Mouse (Mus musculus): ENCODE results near the gene Ipo9. TPM values are rescaled to one million over a fixed set of nuclear protein-coding genes. Genes with fewer than 3 reads are reported as not detected.

The Ipo9 gene
- total RNA-seq (2014; rRNA removed) (85.2 and 95.0 TPM in 2 replicates), polyA plus RNA-seq (2015; fragmentation: Nextera tagmentation; extraction: Ambion mirVana) (53.1 and 76.6 TPM in 2 replicates)

- DNase-seq (peak; percentile 98), ATAC-seq (peak; percentile 98)
- peaks cover 5% of the 10 kb centered on the region; the same call in 1 of the 2 replicates for H3K36me3 ChIP-seq (ENCODE audit: insufficient read depth)
- TF ChIP-seq CTCF (IDR thresholded peaks at IDR 0.05; ENCODE audit: low read depth), result peak; percentile 85
- WGBS, result 1% methylated on average over 65 of the region's 65 CpGs
- peak within 1 kb of the TSS; percentile 95 for H3K4me3 ChIP-seq (ENCODE audit: low read depth, low read length)
- no peaks in the 10 kb centered on the region for H3K9me3 ChIP-seq (ENCODE audit: low read length)
- peaks cover 13% of the 10 kb centered on the region for H3K4me1 ChIP-seq (ENCODE audit: insufficient read depth)
- peak within 1 kb of the TSS; percentile 93 for H3K27ac ChIP-seq (ENCODE audit: low read depth, low read length)
- H3K4me2 ChIP-seq (ENCODE audit: low read depth), result peak within 1 kb of the TSS; percentile 68
- no peaks in the 10 kb centered on the region for H3K27me3 ChIP-seq (ENCODE audit: insufficient read depth, low read length)
- peak within 1 kb of the TSS; percentile 85 for H3K9ac ChIP-seq
Measured at GRCm38 (mm10) chr1:135429901-135430668, at the start of gene Ipo9. Gene Ipo9 (minus strand): TSS chr1:135430499.

DNA sequence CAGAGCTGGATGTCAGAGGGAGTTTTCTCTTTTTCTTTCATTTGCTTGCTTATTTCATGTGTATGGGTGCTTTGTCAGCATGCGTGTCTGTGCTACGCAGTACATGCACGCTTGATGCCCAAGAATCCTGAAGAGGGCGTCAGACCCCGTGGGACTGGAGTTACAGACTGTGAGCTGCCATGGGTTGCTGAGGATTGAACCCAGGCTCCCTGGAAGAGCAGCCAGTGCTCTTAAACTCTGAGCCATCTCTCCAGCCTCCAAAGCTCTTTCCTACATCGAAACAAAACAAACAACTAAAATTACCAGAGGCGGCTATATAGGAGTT is 45.2 kb upstream of the Ipo9 start:
- Histone ChIP-seq H3K27ac (ENCODE audit: low read depth, low read length) (no peak overlapping the region), H3K9me3 (ENCODE audit: low read length) (no peaks in the 10 kb centered on the region), H3K9ac (no peak overlapping the region), H3K4me3 (ENCODE audit: low read depth, low read length) (no peak overlapping the region), H3K27me3 (ENCODE audit: insufficient read depth, low read length) (no peaks in the 10 kb centered on the region), H3K4me1 (ENCODE audit: insufficient read depth) (no peaks in the 10 kb centered on the region), H3K4me2 (ENCODE audit: low read depth) (no peak overlapping the region), H3K36me3 (ENCODE audit: insufficient read depth) (peaks cover 19% of the 10 kb centered on the region)
- peak; percentile 12; the same call in 1 of the 2 replicates for TF ChIP-seq CTCF (IDR thresholded peaks at IDR 0.05; ENCODE audit: low read depth)
- WGBS, result 89% methylated on average over 7 of the region's 7 CpGs
- DNase-seq (no peak), ATAC-seq (no peak)

DNA sequence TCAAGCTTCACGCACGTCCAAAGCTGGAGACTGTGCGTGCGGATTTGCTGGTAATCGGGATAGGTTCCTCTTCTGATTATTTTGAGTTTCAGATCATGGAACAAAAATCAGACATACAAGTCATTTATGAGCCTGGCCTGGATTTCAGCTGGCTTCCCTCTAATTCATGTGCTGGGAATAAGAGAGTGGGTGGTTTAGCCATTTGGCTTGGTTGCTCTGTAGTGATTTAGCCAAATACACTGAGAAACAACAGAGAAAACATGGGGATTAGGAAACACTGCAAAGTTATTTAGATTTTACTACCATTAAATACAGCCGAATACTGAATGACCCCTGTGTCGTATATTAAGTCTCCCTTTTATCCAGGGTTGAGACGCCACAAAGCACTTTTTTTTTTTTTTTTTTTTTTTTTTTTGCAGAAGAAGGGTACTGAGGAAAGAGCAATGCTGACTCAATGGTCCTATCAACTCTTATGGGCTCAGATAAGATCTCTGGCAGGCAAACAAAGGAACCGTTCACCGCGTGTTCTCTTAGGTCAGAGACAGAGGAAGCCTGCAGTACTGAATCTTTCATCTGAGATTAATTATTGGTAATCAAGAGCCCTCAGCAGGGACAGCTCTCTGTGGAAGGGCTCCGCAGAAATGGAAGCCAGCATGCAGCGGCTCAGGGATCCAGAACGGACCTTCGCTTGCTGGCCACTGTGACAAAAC is 44.7 kb upstream of the Ipo9 start:
- Histone ChIP-seq H3K27ac (ENCODE audit: low read depth, low read length) (no peak overlapping the region), H3K4me3 (ENCODE audit: low read depth, low read length) (no peak overlapping the region), H3K4me2 (ENCODE audit: low read depth) (no peak overlapping the region), H3K4me1 (ENCODE audit: insufficient read depth) (no peaks in the 10 kb centered on the region), H3K9ac (no peak overlapping the region), H3K9me3 (ENCODE audit: low read length) (no peaks in the 10 kb centered on the region), H3K36me3 (ENCODE audit: insufficient read depth) (peaks cover 24% of the 10 kb centered on the region), H3K27me3 (ENCODE audit: insufficient read depth, low read length) (no peaks in the 10 kb centered on the region)
- WGBS, result 53% methylated on average over 15 of the region's 15 CpGs
- no peak for ATAC-seq
- no peak for DNase-seq
- TF ChIP-seq CTCF (IDR thresholded peaks at IDR 0.05; ENCODE audit: low read depth), result no peak

DNA sequence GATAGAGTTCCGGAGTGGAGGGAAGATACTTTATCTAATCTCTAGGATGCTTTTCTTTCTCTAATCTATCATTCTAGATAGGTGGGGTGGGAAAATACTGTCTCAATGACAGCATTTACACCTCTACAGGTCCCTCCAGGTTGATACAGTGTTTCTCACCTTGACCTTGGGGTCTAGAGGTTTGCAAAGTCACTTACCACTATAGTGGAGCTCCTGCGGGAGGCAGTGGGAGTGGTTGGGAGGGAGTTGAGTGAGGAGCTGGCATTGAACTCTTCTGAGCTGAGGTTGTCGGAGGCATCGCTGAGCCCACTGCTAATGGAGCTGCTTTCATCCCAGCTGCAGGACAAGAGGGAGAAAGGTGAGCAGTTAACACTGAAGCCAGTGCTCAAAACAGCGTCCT is 42.2 kb upstream of the Ipo9 start:
- H3K4me1 ChIP-seq (ENCODE audit: insufficient read depth), result no peaks in the 10 kb centered on the region
- WGBS, result 82% methylated on average over 5 of the region's 5 CpGs
- no peak overlapping the region for H3K4me2 ChIP-seq (ENCODE audit: low read depth)
- no peak for TF ChIP-seq CTCF (IDR thresholded peaks at IDR 0.05; ENCODE audit: low read depth)
- DNase-seq (no peak), ATAC-seq (no peak)
- peaks cover 46% of the 10 kb centered on the region for H3K36me3 ChIP-seq (ENCODE audit: insufficient read depth)
- no peak overlapping the region for H3K4me3 ChIP-seq (ENCODE audit: low read depth, low read length)
- no peak overlapping the region for H3K9ac ChIP-seq
- no peaks in the 10 kb centered on the region for H3K9me3 ChIP-seq (ENCODE audit: low read length)
- no peak overlapping the region for H3K27ac ChIP-seq (ENCODE audit: low read depth, low read length)
- H3K27me3 ChIP-seq (ENCODE audit: insufficient read depth, low read length), result no peaks in the 10 kb centered on the region

GRCm38 (mm10) chr1:135471742-135472141 is 41.4 kb upstream of the Ipo9 start:
- Histone ChIP-seq H3K27me3 (ENCODE audit: insufficient read depth, low read length) (no peaks in the 10 kb centered on the region), H3K9ac (no peak overlapping the region), H3K4me3 (ENCODE audit: low read depth, low read length) (no peak overlapping the region), H3K36me3 (ENCODE audit: insufficient read depth) (peaks cover 54% of the 10 kb centered on the region), H3K27ac (ENCODE audit: low read depth, low read length) (no peak overlapping the region), H3K4me1 (ENCODE audit: insufficient read depth) (no peaks in the 10 kb centered on the region), H3K9me3 (ENCODE audit: low read length) (no peaks in the 10 kb centered on the region), H3K4me2 (ENCODE audit: low read depth) (no peak overlapping the region)
- no peak for TF ChIP-seq CTCF (IDR thresholded peaks at IDR 0.05; ENCODE audit: low read depth)
- no peak for DNase-seq
- ATAC-seq, result no peak
- 90% methylated on average over 5 of the region's 5 CpGs for whole genome bisulfite sequencing

DNA sequence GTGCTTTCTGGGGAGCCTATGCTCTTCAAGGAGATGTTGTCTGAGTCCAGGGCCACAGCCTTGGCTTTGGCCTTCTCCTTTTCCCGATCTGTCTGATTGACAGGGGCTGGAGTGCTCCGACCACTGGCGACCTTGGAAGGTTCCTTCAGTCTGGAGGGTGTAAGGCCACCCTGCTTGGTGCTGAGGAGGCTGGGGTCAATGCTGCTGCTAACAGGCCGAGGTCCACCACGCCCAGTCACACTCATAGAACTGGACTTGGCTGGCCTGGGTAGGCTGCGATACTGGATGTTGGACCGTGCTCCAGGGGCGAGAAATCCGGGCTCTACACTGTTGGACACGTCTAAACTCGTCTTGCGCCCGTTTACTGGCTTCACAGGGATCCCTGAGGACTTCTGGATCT is 40.2 kb upstream of the Ipo9 start:
- Histone ChIP-seq H3K4me2 (ENCODE audit: low read depth) (no peak overlapping the region), H3K9me3 (ENCODE audit: low read length) (no peaks in the 10 kb centered on the region), H3K27me3 (ENCODE audit: insufficient read depth, low read length) (no peaks in the 10 kb centered on the region), H3K9ac (no peak overlapping the region), H3K4me1 (ENCODE audit: insufficient read depth) (no peaks in the 10 kb centered on the region), H3K4me3 (ENCODE audit: low read depth, low read length) (no peak overlapping the region), H3K27ac (ENCODE audit: low read depth, low read length) (no peak overlapping the region), H3K36me3 (ENCODE audit: insufficient read depth) (peaks cover 66% of the 10 kb centered on the region)
- WGBS, result 95% methylated on average over 13 of the region's 13 CpGs
- TF ChIP-seq CTCF (IDR thresholded peaks at IDR 0.05; ENCODE audit: low read depth), result no peak
- DNase-seq, result no peak
- ATAC-seq, result no peak

DNA sequence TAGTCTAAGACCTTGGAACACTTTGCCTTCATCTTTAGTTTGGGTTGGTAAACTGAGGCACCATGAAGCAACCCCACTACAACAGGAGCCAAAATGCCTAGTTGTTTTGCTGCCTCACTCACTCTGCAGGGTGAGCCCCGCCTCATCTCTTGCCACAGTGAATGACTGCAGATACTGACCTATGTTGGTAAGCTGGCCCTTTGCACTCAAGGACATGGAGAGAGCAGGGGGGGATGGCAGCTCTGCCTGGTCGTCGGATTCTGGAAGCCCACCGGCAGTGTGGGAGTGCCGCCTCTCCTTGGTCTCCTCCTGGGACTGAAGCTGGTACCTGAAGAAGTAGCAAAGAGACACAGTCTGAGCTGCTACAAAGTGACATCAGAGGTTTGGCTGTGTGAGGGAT is 37.2 kb upstream of the Ipo9 start:
- WGBS, result 96% methylated on average over 5 of the region's 5 CpGs
- Histone ChIP-seq H3K27ac (ENCODE audit: low read depth, low read length) (no peak overlapping the region), H3K9me3 (ENCODE audit: low read length) (no peaks in the 10 kb centered on the region), H3K9ac (no peak overlapping the region), H3K4me1 (ENCODE audit: insufficient read depth) (no peaks in the 10 kb centered on the region), H3K36me3 (ENCODE audit: insufficient read depth) (peaks cover 89% of the 10 kb centered on the region), H3K4me2 (ENCODE audit: low read depth) (no peak overlapping the region), H3K27me3 (ENCODE audit: insufficient read depth, low read length) (no peaks in the 10 kb centered on the region), H3K4me3 (ENCODE audit: low read depth, low read length) (no peak overlapping the region)
- no peak for TF ChIP-seq CTCF (IDR thresholded peaks at IDR 0.05; ENCODE audit: low read depth)
- no peak for ATAC-seq
- DNase-seq, result no peak

All from forebrain, postnatal 0 days (tissue).